Mouse (Mus musculus) spleen, postnatal 36 days (tissue): ENCODE results near the gene Gltpd2.
"Not testable (repeated sequence)": the region's sequence is repeated elsewhere in the genome, so short reads cannot be mapped to it uniquely, and the experiment has no call there.

ENCODE experiments used
- DNase-seq, 2 experiments: peaks; one replicate each; pipeline ENCODE4 v3.0.0; 2022; ENCODE audit warnings: low spot score in 2 of 2, mixed read lengths in 1 of 2

Gltpd2 gene

GRCm38 (mm10) chr11:70518436-70518835 lies 560 bp upstream of the Gltpd2 start:
- no peak for DNase-seq

- no peak for DNase-seq
These were observed 1.3 kb downstream of the Gltpd2 start for GRCm38 (mm10) chr11:70520178-70520769.

DNA sequence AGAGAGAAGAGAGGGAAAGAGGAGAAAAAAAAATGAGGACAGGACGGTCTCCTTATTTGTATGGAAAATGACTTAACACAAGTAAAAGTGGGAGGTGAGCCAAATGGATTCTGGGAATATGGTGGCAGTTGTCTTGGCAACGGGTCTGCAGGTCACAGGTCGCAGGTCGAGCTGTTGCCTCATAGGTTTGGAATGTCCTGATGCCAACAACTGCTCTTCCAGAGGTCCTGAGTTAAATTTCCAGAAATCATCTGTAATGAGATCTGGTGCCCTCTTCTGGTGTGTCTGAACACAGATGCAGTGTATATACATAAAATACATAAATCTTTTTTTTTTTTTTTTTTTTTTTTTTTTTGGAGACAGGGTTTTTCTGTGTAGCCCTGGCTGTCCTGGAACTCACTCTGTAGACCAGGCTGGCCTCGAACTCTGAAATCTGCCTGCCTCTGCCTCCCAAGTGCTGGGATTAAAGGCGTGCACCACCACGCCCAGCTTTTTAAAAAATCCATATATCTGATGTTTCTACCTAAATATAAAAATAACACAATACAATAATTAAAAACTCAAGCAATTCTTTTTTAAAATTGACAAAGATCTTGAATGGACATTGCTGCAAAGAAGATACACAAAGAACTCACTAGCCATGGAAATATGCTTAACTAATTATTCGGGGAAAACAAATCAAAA lies 4.5 kb downstream of the Gltpd2 start:
- not testable (repeated sequence) for DNase-seq

GRCm38 (mm10) chr11:70524782-70525181 lies 5.8 kb downstream of the Gltpd2 start:
- no peak for DNase-seq

DNA sequence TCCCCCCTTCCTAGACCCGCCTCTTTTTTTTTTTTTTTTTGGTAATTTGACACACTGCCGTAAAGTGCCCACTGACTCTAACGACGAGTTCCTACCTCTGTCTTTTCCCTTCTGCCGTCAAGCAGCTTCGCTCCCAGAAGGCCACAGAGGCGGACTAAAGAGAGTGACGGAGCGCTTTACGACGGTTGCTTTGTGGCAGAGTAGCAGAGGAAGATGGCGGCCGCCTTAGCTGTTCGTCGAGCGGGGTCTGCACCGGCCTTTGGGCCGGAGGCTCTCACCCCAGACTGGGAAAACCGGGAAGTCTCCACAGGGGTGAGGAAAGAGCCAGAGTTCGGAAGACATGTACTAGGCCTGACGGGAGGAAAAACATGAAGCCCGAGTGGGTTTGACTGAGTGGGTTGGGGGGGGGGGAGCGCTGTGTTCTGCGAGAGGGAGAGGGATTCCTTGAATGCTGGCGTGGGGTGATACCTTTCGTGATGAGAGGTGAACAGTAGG lies 6.2 kb downstream of the Gltpd2 start, which contains the start of gene Psmb6:
Gene Psmb6 (plus strand): TSS at position 184 of the 495 bp plus-strand sequence.
- DNase-seq = peak; percentile 94 to 96

DNA sequence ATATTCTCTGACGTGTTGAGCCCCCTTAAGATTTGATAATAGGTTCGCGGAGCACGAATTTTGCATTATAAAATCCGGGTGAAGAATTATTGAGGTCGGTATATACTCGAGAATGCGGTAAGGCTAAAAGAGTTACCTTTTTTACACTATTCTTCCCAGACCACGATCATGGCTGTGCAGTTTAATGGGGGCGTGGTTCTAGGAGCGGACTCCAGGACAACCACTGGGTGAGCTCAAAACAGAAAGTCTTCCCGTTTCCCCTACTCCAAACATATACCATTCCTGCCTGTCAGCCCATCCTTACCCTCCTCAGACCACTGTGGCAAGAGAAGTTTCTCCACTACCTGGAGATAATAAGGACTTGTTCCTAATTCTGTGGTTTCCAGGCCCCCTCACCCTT lies 6.7 kb downstream of the Gltpd2 start:
- DNase-seq = no peak

- DNase-seq = no peak
These were observed 7.2 kb downstream of the Gltpd2 start for GRCm38 (mm10) chr11:70526211-70526610.

DNA sequence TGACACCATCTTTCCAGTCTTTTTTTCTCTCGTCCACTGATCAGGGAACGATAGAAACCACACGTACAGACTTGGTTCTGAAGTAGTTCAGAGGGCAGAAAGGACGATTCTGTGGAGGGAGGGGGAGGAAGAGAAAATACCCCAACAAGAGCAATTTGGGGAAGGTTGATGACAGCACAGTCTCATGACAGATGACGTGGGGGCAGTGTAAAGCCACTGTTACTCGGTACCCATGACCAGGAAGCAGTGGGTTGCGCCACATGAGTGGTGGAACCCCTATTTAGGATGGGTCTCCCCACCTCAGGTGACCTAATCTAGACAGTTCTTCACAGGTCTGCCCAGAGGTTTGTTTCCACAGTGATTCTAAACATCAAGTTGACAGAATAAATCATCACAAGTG lies 9.6 kb downstream of the Gltpd2 start:
- DNase-seq = no peak

DNA sequence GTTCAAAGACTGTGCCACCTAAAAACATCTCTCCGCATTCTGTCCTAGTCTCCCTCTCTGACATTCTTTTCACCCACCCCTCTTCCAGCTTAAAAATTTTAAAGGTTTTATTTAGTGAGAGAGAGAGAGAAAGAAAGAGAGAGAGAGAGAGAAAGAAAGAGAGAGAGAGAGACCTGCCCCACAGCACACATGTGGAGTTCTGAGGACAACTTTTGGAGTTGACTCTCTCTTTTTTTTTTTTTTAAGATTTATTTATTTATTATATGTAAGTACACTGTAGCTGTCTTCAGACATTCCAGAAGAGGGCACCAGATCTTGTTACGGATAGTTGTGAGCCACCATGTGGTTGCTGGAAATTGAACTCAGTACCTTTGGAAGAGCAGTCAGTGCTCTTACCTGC lies 12.1 kb downstream of the Gltpd2 start:
- DNase-seq = not testable (repeated sequence)

GRCm38 (mm10) chr11:70532839-70533238 lies 13.8 kb downstream of the Gltpd2 start, which contains the start of gene Gm40193:
TSS of gene Gm40193 (minus strand) at chr11:70532939.
- no peak for DNase-seq

DNA sequence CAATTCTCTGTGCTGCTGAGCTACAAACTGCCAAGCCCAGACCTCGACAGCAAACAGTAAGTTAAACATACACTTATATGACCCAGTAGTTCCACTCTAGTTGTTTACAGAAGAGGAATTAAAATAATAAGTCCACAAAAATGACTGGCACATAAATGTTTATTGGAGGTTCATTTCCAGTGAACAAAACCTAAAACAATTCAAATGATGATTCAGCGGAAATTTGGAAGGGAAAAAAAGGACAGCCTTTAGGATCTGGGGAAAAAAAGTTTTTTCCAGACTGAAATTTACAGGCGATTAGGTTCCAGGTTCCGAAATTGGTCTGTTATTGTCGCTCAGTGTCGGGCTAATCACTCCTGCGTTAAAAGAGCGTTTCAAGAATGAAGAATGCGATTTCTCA lies 20.4 kb downstream of the Gltpd2 start:
- DNase-seq = no peak

GRCm38 (mm10) chr11:70539877-70540587 lies 21.0 kb downstream of the Gltpd2 start, which contains the start of gene Pld2:
TSS of gene Pld2 (plus strand) at chr11:70540064.
- peak; percentile 85 to 86 for DNase-seq

DNA sequence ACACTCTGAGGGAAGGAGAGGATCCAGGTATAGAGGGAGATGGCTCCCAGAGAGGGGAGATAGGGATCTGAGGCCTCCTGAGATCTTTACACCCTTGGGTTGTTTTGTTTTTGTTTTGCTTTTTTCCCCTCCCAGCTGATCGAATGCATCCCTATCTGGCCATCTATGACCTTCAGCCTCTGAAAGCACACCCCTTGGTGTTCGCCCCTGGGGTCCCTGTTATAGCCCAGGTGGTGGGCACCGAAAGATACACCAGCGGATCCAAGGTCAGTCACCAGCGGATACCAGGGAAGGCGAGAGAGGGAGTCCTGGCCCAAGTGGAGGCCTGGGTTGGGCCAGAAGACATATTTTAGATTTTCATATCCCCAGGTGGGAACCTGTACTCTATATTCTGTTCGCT lies 21.9 kb downstream of the Gltpd2 start:
- DNase-seq = no peak

DNA sequence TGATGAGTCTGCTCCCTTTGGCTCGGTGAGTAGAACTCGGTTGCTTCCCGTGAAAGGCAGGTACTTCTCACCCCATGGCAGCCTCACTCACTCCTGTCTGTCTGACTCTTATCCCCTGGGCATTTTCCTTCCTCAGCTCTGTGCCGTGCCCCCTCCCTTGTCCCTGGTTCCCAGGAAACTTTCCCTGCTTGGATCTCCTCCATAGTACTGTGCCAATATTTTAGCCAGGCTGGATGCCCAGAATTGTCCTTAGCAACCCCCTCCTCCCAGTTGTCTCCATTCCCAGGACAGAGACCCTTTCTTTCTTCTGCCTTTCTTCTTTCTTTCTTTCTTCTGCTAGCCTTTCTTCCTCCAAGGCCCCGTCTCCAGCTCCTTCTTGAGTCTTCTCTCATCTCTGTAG lies 22.4 kb downstream of the Gltpd2 start:
- no peak for DNase-seq

DNA sequence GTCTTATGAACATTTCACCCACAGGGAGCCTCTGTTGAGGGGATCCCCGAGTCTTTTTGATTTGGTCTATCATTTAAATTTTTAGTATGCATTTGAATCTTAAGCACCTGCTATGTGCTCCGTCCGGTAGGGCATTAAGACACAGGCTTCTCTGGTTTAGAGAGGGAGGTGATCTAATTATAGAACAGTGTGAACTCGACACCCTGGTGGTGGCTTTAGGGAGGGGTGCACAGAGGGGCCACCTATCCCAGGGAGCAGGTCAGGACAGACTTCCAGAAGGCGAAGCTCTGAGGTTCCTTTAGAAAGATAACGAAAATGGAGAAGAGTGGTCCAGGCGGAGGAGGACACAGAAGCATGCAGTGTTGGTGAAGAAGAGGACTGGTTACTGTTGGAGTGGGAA lies 25.5 kb downstream of the Gltpd2 start:
- DNase-seq = no peak

GRCm38 (mm10) chr11:70551526-70551925 lies 32.5 kb downstream of the Gltpd2 start:
- no peak for DNase-seq

- DNase-seq = no peak
These were observed 34.9 kb downstream of the Gltpd2 start for GRCm38 (mm10) chr11:70553940-70554339.

- no peak for DNase-seq
These were observed 38.5 kb downstream of the Gltpd2 start for GRCm38 (mm10) chr11:70557545-70557944.

DNA sequence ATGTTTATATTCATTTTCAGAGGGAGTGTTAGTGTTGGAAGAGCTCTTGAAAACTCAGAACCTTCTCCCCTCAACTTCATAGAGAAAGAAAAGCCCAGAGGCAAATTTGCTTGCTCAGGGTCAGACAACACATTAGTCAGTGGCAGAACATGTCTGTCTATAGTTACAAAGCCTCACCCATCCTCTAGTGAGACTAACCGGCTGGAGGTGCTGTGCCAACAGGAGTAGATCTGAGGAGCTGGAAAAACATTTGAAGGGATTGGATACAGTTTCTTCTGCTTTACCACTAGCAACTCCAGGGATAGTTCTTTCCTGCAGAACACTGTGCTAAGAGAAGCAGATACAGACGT lies 42.9 kb downstream of the Gltpd2 start:
- DNase-seq = no peak

- DNase-seq = peak; percentile 86 to 87
These were observed 43.4 kb downstream of the Gltpd2 start, which contains the start of gene Mink1 for GRCm38 (mm10) chr11:70562287-70562994. TSS of gene Mink1 (plus strand) at chr11:70562881.

DNA sequence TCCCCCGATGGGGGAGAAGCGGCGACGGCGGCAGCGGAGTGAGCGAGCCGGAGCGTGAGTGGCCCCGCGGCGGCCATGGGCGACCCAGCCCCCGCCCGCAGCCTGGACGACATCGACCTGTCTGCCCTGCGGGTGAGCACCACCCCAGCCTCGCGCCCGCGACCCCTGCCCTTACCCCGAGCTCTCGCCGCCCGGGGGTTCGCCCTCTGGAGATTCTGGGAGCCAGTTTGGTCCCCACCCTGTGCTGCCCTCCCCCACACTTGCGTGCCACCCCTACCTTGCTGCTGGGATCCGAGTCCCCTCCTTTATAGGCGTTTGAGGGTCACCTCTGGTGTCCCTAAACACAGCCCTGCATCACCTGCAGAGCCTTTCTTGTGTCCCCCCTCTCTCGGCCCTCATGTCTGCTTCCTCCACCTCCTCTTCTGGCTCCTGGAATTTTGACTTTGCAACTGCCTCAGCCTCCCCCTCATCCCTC lies 44.0 kb downstream of the Gltpd2 start:
- no peak for DNase-seq
